Mouse (Mus musculus): Measurements from ENCODE around the gene Mettl26. TPM values are rescaled to one million over a fixed set of nuclear protein-coding genes. Genes with fewer than 3 reads are reported as not detected.

Gene Mettl26
- polyA plus RNA-seq, 1 experiment: 23.9 TPM

DNA sequence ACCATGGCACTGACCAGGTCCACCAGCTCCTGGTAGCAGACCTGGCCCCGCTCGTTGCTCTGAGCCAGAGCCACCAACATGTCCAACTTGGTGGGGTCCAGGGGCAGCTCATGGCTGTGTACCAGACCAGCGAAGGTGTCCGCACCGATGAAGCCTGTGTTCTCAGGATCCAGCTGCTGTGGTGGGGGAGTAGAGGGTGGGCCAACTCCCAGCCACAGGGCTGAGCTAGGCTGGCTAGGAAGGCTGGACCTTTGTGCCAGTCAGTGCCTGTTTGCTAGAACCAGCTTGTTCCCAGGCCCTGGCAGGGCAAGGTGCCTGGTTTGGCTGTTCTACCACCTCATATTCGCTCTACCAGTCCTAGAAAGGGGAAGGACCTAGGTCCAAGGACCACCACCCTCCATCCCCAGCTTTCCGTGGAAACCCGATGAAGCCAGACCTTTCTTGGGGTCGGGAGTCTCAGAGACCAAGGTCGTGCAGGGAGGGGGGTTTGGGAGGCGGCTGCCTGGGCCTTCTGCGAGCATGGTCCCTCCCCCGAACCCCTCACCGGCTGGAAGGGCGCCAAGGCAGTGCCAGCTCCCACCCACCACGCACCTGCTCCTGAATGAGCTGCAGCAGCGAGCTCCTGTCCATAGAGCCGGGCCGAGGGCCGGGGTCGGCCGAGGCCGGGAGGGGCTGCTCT, 38.3 kb upstream of the Mettl26 start:
- Histone ChIP-seq H3K36me3 (replicated peaks; ENCODE audit: low read length) (peaks cover 78% of the 10 kb centered on the region), H3K4me3 (replicated peaks) (peak overlapping the region; percentile 38), H3K4me1 (peaks cover 85% of the 10 kb centered on the region), H3K9me3 (no peaks in the 10 kb centered on the region), H3K27me3 (replicated peaks) (no peaks in the 10 kb centered on the region)
- TF ChIP-seq GATA1 (IDR thresholded peaks at IDR 0.05; ENCODE audit: borderline replicate concordance, low read length): no peak
- TF ChIP-seq FLI1 (IDR thresholded peaks at IDR 0.05; ENCODE audit: low read length): no peak

DNA sequence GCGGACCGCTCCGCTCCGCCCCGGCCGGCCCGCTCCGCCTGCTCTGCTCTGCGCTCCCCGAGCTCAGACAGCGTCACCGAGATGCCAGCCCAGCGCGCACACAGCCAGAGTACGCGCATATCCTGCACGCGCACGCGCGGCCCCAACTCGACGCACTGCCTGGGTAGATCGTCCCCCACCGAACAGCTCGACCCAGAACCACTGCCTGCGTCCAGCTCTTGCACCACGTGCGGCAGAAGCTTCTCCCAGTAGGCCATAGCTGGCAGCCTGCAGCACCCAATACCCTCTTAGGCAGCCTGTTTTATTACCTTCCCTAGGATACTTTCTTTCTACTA, 37.8 kb upstream of the Mettl26 start, which contains the start of gene Rhbdl1:
TSS of gene Rhbdl1 (minus strand) at position 220 of the 335 bp plus-strand sequence.
- Histone ChIP-seq H3K27me3 (replicated peaks) (no peaks in the 10 kb centered on the region), H3K4me1 (peaks cover 85% of the 10 kb centered on the region), H3K36me3 (replicated peaks; ENCODE audit: low read length) (peaks cover 78% of the 10 kb centered on the region), H3K9me3 (no peaks in the 10 kb centered on the region), H3K4me3 (replicated peaks) (peak within 1 kb of the TSS; percentile 38)
- no peak for TF ChIP-seq GATA1 (IDR thresholded peaks at IDR 0.05; ENCODE audit: borderline replicate concordance, low read length)
- TF ChIP-seq FLI1 (IDR thresholded peaks at IDR 0.05; ENCODE audit: low read length): no peak

DNA sequence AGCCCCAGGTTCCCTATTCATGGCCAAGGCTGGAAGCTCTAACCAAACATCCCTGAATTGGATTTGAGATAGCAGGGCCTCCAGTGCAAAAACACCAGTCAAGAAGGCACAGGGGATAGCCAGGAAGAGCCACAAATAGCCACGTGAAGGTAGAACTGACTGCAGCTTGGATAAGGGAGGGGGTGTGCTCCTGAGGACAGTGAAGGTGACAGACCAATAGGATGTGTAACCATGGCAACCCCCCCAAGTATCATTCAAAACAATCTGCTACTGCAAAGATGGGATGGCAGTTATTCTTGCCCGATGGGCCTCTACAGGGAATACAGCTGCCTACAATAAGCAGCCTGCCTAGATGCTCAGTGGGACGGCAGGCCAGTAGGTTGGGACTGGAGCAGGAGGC, 37.3 kb upstream of the Mettl26 start:
- TF ChIP-seq GATA1 (IDR thresholded peaks at IDR 0.05; ENCODE audit: borderline replicate concordance, low read length): no peak
- no peak for TF ChIP-seq FLI1 (IDR thresholded peaks at IDR 0.05; ENCODE audit: low read length)
- H3K4me3 ChIP-seq (replicated peaks): no peak overlapping the region
- no peaks in the 10 kb centered on the region for H3K9me3 ChIP-seq
- peaks cover 83% of the 10 kb centered on the region for H3K36me3 ChIP-seq (replicated peaks; ENCODE audit: low read length)
- peaks cover 88% of the 10 kb centered on the region for H3K4me1 ChIP-seq
- H3K27me3 ChIP-seq (replicated peaks): no peaks in the 10 kb centered on the region

DNA sequence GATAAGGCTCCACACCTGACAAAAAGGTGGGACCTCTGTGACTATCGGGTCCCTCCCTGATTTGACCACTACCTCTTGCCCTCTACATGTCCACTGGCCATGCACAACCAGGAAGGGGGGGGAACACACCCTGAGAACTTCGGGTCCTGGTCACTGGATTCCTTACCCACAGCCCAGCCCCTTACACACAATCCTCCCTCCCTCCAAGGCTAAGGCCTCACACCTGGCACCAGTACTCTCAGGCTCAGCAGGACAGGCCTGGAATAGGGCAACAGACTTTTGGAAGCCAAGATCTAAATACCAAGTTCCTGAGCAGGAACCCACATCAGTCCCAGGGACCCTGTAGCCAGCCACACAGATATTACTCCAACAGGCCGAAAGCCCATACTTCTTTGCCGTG, 36.0 kb upstream of the Mettl26 start:
- Histone ChIP-seq H3K9me3 (no peaks in the 10 kb centered on the region), H3K4me3 (replicated peaks) (no peak overlapping the region), H3K4me1 (peaks cover 97% of the 10 kb centered on the region), H3K36me3 (replicated peaks; ENCODE audit: low read length) (peaks cover 90% of the 10 kb centered on the region), H3K27me3 (replicated peaks) (no peaks in the 10 kb centered on the region)
- TF ChIP-seq GATA1 (IDR thresholded peaks at IDR 0.05; ENCODE audit: borderline replicate concordance, low read length) (no peak), FLI1 (IDR thresholded peaks at IDR 0.05; ENCODE audit: low read length) (no peak)

GRCm38 (mm10) chr17:25839455-25840235, 35.2 kb upstream of the Mettl26 start:
- TF ChIP-seq GATA1 (IDR thresholded peaks at IDR 0.05; ENCODE audit: borderline replicate concordance, low read length) (no peak), FLI1 (IDR thresholded peaks at IDR 0.05; ENCODE audit: low read length) (no peak)
- Histone ChIP-seq H3K36me3 (replicated peaks; ENCODE audit: low read length) (peaks cover 85% of the 10 kb centered on the region), H3K4me3 (replicated peaks) (no peak overlapping the region), H3K4me1 (peaks cover 95% of the 10 kb centered on the region), H3K9me3 (no peaks in the 10 kb centered on the region), H3K27me3 (replicated peaks) (no peaks in the 10 kb centered on the region)

DNA sequence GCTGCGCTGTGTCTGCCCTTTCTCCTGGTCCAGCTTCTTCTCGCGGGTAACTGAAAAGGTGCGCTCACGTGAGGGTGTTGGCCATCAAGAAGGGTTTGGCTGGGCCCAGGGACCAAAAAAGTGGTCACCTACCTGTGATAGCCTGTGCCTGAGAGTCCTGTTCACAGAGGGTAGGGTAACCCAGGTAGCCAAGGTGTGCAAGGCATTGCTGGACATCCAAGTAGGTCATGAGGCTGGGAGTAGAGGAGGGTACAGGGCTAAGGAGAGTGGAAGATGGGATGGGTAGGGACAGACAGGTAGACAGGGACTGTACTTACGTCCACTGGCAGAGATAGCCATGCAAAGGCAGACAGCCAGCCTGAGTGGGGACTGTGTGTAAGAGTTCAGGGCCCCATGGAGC, 34.4 kb upstream of the Mettl26 start:
- no peaks in the 10 kb centered on the region for H3K27me3 ChIP-seq (replicated peaks)
- H3K36me3 ChIP-seq (replicated peaks; ENCODE audit: low read length): peaks cover 82% of the 10 kb centered on the region
- TF ChIP-seq FLI1 (IDR thresholded peaks at IDR 0.05; ENCODE audit: low read length) (no peak), GATA1 (IDR thresholded peaks at IDR 0.05; ENCODE audit: borderline replicate concordance, low read length) (no peak)
- H3K4me1 ChIP-seq: peaks cover 95% of the 10 kb centered on the region
- H3K9me3 ChIP-seq: no peaks in the 10 kb centered on the region
- peak overlapping the region; percentile 55 for H3K4me3 ChIP-seq (replicated peaks)

DNA sequence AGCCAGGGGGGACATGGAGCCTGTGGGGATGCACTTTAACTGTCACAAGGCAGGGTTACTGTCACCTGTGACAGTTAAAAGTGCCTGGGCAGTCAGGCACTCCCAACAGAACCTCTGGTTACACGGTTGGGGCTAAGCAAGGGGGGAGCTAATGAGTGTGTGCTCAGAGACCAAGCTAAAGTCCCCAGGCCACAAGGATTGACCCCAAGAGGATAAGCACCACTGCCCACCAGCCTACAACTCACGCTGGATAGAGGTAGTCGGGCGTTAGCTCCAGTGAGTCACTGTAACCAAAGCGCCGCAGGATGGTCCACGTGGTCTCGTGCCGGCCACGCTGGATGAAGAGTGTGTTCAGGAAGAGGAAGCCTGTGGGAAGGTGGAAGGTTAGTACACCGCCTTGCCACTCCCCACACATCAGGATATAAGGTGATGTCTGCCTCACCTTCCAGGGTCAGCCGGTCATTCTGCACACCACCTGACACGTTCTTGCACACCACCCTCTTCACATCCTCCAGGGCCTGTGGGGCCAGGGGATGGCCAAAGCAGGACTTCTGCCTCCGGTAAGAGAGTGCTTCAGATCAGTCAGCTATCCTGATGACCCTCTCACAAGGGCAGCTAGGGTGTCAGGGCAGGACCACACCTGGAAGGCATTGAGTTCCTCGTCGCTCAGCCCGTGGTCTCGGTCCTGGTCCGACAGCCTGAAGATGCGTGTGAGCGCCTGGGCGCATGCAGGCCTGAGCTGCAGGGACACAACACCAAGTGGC, 33.6 kb upstream of the Mettl26 start, which contains the start of gene Gm20683:
TSS of gene Gm20683 (minus strand) at position 647 of the 764 bp plus-strand sequence.
- Histone ChIP-seq H3K27me3 (replicated peaks) (no peaks in the 10 kb centered on the region), H3K4me3 (replicated peaks) (peak within 1 kb of the TSS; percentile 55), H3K4me1 (peaks cover 93% of the 10 kb centered on the region), H3K36me3 (replicated peaks; ENCODE audit: low read length) (peaks cover 82% of the 10 kb centered on the region), H3K9me3 (no peaks in the 10 kb centered on the region)
- TF ChIP-seq FLI1 (IDR thresholded peaks at IDR 0.05; ENCODE audit: low read length) (no peak), GATA1 (IDR thresholded peaks at IDR 0.05; ENCODE audit: borderline replicate concordance, low read length) (no peak)

DNA sequence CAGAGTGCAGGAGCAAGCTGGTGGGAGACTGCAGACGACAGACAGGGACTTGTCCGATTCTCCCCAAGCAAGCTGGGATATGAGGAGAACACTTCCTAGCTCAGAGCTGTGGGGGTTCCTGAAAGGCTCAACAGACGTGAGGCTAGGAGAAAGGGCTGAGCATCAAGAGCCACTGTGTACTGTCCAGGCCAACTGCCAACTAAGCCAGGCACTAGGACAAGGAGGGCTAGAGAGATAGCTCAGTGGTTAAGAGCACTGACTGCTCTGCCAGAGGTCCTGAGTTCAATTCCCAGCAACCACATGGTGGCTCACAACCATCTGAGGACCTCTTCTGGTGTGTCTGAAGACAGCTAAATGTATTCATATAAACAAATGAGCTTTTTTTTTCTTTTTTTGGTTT, 32.4 kb upstream of the Mettl26 start:
- TF ChIP-seq GATA1 (IDR thresholded peaks at IDR 0.05; ENCODE audit: borderline replicate concordance, low read length) (no peak), FLI1 (IDR thresholded peaks at IDR 0.05; ENCODE audit: low read length) (no peak)
- peaks cover 81% of the 10 kb centered on the region for H3K36me3 ChIP-seq (replicated peaks; ENCODE audit: low read length)
- H3K9me3 ChIP-seq: no peaks in the 10 kb centered on the region
- peaks cover 81% of the 10 kb centered on the region for H3K4me1 ChIP-seq
- no peaks in the 10 kb centered on the region for H3K27me3 ChIP-seq (replicated peaks)
- no peak overlapping the region for H3K4me3 ChIP-seq (replicated peaks)

- peak overlapping the region; percentile 99 for H3K4me3 ChIP-seq (replicated peaks)
- TF ChIP-seq GATA1 (IDR thresholded peaks at IDR 0.05; ENCODE audit: borderline replicate concordance, low read length): no peak
- TF ChIP-seq FLI1 (IDR thresholded peaks at IDR 0.05; ENCODE audit: low read length): no peak
- peaks cover 75% of the 10 kb centered on the region for H3K4me1 ChIP-seq
- peaks cover 81% of the 10 kb centered on the region for H3K36me3 ChIP-seq (replicated peaks; ENCODE audit: low read length)
- no peaks in the 10 kb centered on the region for H3K27me3 ChIP-seq (replicated peaks)
- no peaks in the 10 kb centered on the region for H3K9me3 ChIP-seq
Measured at GRCm38 (mm10) chr17:25843122-25843521, 31.8 kb upstream of the Mettl26 start.

Data from megakaryocyte, embryonic 14.5 days (primary cell).